Mouse (Mus musculus) retina, embryonic 14.5 days (tissue): ENCODE results near the gene Fam19a1.

ENCODE experiments used
- DNase-seq: peaks from one replicate; pipeline ENCODE4 v3.0.0-alpha.2; 2015; ENCODE audit warnings: low spot score

The Fam19a1 gene

DNA sequence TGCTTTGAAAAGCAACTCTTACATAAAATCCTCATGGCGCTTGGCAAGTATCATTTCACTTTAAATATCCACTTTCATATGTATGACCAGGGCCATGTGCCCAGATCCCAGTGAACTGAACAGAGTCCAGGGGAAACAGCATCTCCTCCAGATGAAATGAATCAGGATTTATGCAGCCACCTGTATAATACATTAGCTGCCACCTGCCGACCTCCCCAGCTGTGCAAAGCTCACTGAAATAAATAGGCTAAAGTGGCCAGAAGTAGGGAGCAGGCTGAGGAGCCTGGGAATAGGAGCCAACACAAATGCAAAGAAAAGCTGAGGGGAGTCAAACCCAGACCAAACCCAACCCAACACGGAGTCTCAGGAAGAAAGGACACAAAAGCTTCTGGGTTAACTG, 324.9 kb downstream of the Fam19a1 start:
- no peak for DNase-seq

- no peak for DNase-seq
Observed at GRCm38 (mm10) chr6:96439419-96439818, 326.5 kb downstream of the Fam19a1 start.

- no peak for DNase-seq
Observed at GRCm38 (mm10) chr6:96441971-96442370, 329.0 kb downstream of the Fam19a1 start.

- no peak for DNase-seq
Observed at GRCm38 (mm10) chr6:96447466-96447865, 334.5 kb downstream of the Fam19a1 start.

GRCm38 (mm10) chr6:96456266-96456665, 343.3 kb downstream of the Fam19a1 start:
- peak; percentile 69 for DNase-seq

GRCm38 (mm10) chr6:96457590-96458259, 344.8 kb downstream of the Fam19a1 start:
- peak; percentile 6 for DNase-seq

DNA sequence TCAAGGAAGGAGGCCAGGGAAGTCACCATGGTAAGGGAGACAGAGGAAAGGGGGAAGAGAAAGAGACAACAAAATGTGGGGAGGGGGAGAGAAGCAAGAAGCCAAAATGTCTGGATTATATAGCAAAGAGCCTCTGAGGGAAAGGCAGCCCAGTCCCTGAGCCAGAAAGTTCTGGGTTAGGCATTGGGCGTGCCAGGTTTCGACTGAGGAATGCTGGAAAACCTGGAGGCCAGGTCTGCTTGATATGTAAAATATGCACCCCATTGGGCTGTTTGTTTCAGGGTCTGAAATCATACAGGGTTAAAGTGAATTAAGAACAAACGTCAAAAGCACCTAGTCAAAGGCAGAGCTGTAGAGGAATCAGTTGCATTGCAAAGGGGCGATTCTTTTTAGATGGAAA, 346.1 kb downstream of the Fam19a1 start:
- DNase-seq = no peak

DNA sequence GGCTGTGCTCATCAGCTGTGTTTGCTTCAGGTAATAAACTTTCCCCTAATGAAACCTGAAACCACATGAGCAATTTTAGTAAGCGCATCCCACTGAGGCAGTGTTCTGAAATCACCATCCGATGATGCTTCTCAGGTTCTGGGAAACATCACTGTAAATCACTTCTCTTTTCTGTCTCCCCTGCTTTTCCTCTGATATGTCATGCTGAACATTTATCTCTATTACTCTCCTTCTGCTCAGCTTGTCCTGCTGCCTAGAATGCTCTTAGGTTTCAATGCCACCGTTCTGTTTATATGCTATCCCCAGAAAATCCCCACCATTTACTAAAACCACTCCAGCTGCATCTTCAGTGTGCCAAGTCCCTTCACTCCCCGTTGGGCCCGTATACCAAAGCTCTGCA, 386.5 kb downstream of the Fam19a1 start:
- DNase-seq = no peak

DNA sequence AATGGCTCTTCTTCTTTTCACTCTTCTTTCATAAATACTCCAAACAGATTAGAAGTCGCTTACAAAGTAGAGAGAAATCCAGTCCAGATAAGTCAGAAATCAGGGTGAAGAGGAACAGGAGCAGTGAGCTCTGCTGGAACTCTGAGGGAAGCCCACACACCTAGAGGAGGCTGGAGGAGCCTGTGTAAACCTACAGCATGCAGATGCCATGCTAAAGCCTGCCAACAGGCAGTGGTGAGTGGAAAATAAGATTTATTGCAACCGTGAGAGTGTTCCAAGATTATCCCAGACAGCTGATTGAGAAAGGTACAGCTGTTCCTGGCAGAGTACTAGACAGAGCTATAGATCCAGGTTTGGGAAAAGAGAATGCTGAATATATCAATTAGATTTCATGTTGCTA, 428.6 kb downstream of the Fam19a1 start:
- no peak for DNase-seq

DNA sequence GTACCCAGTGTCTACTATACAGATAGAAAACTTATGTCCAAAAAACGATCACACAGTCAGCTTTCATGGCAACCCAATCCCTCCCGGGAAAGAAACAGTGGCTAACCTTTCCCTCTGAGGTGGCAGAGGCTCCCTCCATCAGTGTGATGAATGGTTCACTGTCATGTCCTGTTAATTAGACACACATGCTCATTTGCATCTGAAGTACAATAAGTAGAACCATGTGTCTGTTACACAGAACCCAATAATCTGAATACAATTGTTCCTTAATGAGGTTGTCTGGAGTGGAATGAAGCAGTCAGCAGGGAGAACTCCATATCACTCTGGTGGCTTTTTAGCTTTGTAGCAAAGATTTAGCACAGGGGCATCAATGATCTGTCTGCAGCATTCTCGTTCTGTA, 431.9 kb downstream of the Fam19a1 start:
- DNase-seq = peak; percentile 24

DNA sequence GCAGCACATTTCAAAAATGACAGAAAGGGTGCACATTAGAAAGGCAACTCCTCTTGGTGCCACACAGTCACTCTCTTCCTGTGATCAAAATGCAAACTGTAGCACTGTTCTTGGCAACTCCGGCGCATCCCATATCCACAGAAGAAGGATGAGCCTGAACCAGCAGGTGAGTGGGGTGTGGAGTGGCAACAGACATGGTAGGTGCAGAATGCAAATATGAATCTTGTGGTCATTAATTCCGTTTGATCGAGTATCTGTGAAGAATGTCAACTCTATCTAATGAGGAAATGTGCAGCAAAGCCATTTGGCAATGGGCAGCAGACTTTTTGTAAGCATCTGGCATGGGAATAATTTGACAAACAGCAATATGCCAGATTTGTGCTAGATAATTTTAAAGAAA, 437.5 kb downstream of the Fam19a1 start:
- no peak for DNase-seq

DNA sequence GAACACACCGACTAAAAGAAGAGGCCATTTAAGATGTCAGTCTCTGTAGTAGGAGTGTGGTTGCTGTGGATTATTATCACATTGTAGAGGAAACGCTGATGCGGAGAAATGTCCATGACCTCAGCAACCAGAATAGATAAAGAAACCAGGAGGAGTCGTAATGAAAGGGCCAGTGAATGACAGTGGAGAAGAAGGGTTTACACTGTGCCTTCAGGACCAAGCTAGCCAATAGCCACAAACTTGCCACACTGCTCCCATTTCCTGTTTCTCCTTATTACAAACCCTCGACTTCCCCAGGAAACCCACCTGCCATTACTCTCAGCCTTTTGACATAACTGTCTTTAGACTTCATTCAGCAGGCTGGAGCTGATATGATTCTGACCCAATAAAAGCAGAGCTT, 465.7 kb downstream of the Fam19a1 start:
- DNase-seq = no peak

- DNase-seq = no peak
Observed at GRCm38 (mm10) chr6:96580726-96581125, 467.8 kb downstream of the Fam19a1 start.

DNA sequence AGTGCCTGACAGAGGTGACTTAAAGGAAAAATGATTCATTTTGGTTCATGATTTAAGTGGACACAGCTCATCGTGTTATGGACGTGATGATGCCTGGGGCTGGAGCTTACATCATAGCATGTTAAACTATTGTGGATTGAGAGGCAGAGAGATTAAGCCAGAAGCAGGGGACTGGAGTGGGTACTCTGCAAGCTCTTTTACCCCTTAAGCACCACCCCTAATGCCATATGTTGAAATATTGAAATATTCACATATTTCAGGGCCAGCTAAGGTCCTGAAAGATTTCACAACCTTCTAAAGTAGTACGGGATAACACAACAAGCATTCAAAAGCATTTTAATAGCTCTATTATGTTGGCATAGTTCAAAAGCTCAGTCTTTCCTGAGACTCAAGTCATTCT, 468.2 kb downstream of the Fam19a1 start:
- DNase-seq = no peak

GRCm38 (mm10) chr6:96587427-96587826, 474.5 kb downstream of the Fam19a1 start:
- no peak for DNase-seq

DNA sequence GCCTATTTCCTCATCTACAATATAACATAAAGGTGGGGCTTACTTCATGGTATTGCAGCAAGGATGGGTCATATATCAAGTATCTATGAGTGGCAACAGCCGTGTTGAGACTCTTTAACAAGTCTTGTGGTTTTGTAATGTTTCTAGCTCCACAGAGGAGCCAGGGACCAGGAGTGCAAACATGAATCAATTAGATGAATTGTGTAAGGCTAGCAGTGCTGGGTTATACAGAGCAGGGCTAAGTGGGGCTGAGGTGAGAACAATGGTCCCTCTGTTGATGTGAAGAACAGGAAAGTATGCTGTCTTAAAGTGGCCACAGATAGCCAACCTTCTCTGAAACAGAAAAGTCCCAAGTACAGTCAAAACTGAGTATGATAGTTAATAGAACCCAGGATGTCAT, 480.1 kb downstream of the Fam19a1 start:
- DNase-seq = no peak

DNA sequence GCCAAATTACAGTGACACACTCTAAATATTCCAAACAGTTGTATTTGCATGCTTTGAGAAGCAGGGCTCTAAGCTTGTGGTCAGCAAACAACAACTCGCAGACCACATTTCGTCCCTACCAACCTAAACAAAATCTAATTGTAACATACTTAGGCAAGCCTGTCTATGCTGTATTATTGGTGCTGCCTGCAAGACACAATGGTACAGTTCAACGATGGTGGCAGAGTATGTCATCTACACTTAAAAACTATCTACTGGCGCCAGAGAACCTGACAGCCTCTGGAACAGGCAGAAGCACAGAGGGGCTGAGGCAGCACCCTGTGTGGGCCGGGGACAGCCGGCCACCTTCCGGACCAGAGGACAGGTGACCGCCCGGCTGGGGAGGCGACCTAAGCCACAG, 482.2 kb downstream of the Fam19a1 start:
- DNase-seq = no peak

- DNase-seq = no peak
Observed at GRCm38 (mm10) chr6:96624196-96624595, 511.2 kb downstream of the Fam19a1 start.

- peak; percentile 50 for DNase-seq
Observed at GRCm38 (mm10) chr6:96631518-96631917, 518.6 kb downstream of the Fam19a1 start.

DNA sequence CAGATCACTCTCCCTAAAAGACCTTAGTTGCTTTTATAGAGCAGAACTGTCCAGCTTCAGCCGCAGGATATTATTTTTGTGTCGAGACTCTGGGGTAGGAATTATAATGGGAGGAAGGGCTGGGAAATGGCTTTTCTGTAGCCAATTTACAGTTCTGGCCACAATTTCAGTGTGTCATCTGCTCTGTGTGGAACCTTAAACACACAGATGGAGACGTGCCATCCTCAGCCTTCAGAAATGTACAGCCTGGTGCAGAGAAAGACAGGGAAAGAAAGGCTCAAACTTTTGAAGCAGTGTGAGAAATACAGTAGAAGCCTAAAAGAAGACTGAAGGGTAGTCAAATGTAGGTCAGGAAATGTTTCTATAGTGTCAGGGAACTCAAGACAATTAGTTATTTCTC, 519.3 kb downstream of the Fam19a1 start:
- DNase-seq = no peak

GRCm38 (mm10) chr6:96635663-96636062, 522.7 kb downstream of the Fam19a1 start:
- DNase-seq = no peak

- DNase-seq = no peak
Observed at GRCm38 (mm10) chr6:96648742-96649141, 535.8 kb downstream of the Fam19a1 start.

GRCm38 (mm10) chr6:96649267-96649666, 536.3 kb downstream of the Fam19a1 start:
- no peak for DNase-seq

- DNase-seq = no peak
Observed at GRCm38 (mm10) chr6:96666311-96666710, 553.4 kb downstream of the Fam19a1 start.

GRCm38 (mm10) chr6:96677813-96678212, 564.9 kb downstream of the Fam19a1 start:
- no peak for DNase-seq
